Mouse (Mus musculus): ENCODE measurements at regions not wholly inside any gene's neighbourhood (a gene's known extent, or its start where the extent isn't known, plus 50 kb on each side); places are given as distances from the start of the nearest gene placed in this dataset.
"Not testable (repeated sequence)": the region's sequence is repeated elsewhere in the genome, so short reads cannot be mapped to it uniquely, and the experiment has no call there.

- no peaks in the 10 kb centered on the region for H3K27me3 ChIP-seq (ENCODE audit: control insufficient read depth, insufficient read depth, low read length)
- TF ChIP-seq EP300 (optimal IDR thresholded peaks at IDR 0.05), result no peak
- TF ChIP-seq CTCF (IDR thresholded peaks at IDR 0.05; ENCODE audit: low read depth), result no peak
- H3K9me3 ChIP-seq (ENCODE audit: control insufficient read depth, low read length), result no peaks in the 10 kb centered on the region
- ATAC-seq (ENCODE audit: low FRiP score, low TSS enrichment), result no peak
- no peak overlapping the region for H3K9ac ChIP-seq (ENCODE audit: low read length)
- DNase-seq (ENCODE audit: low spot score), result no peak
- H3K36me3 ChIP-seq (ENCODE audit: control insufficient read depth, insufficient read depth, low read length), result no peaks in the 10 kb centered on the region
- WGBS, result 70% methylated on average over 4 of the region's 4 CpGs
- no peaks in the 10 kb centered on the region for H3K4me1 ChIP-seq (replicated peaks; ENCODE audit: control insufficient read depth, insufficient read depth)
- H3K4me3 ChIP-seq (ENCODE audit: low read depth, low read length), result no peak overlapping the region
- H3K27ac ChIP-seq (replicated peaks), result no peak overlapping the region
- no peak overlapping the region for H3K4me2 ChIP-seq (replicated peaks; ENCODE audit: low read depth)
Measured at GRCm38 (mm10) chr19:59516957-59517356, 58.8 kb downstream of the Emx2 start.

GRCm38 (mm10) chr19:59519156-59519555 lies 61.0 kb downstream of the Emx2 start:
- no peaks in the 10 kb centered on the region for H3K9me3 ChIP-seq (ENCODE audit: control insufficient read depth, low read length)
- H3K36me3 ChIP-seq (ENCODE audit: control insufficient read depth, insufficient read depth, low read length), result no peaks in the 10 kb centered on the region
- H3K4me1 ChIP-seq (replicated peaks; ENCODE audit: control insufficient read depth, insufficient read depth), result no peaks in the 10 kb centered on the region
- H3K4me2 ChIP-seq (replicated peaks; ENCODE audit: low read depth), result no peak overlapping the region
- TF ChIP-seq CTCF (IDR thresholded peaks at IDR 0.05; ENCODE audit: low read depth), result no peak
- no peak for TF ChIP-seq EP300 (optimal IDR thresholded peaks at IDR 0.05)
- 65% methylated on average over 3 of the region's 3 CpGs for WGBS
- ATAC-seq (ENCODE audit: low FRiP score, low TSS enrichment), result no peak
- H3K4me3 ChIP-seq (ENCODE audit: low read depth, low read length), result no peak overlapping the region
- H3K27ac ChIP-seq (replicated peaks), result no peak overlapping the region
- H3K27me3 ChIP-seq (ENCODE audit: control insufficient read depth, insufficient read depth, low read length), result no peaks in the 10 kb centered on the region
- H3K9ac ChIP-seq (ENCODE audit: low read length), result no peak overlapping the region
- DNase-seq (ENCODE audit: low spot score), result no peak

GRCm38 (mm10) chr19:59522176-59522575 lies 64.0 kb downstream of the Emx2 start:
- no peaks in the 10 kb centered on the region for H3K9me3 ChIP-seq (ENCODE audit: control insufficient read depth, low read length)
- no peaks in the 10 kb centered on the region for H3K4me1 ChIP-seq (replicated peaks; ENCODE audit: control insufficient read depth, insufficient read depth)
- DNase-seq (ENCODE audit: low spot score), result no peak
- no peaks in the 10 kb centered on the region for H3K36me3 ChIP-seq (ENCODE audit: control insufficient read depth, insufficient read depth, low read length)
- no peak for ATAC-seq (ENCODE audit: low FRiP score, low TSS enrichment)
- H3K4me2 ChIP-seq (replicated peaks; ENCODE audit: low read depth), result no peak overlapping the region
- H3K27ac ChIP-seq (replicated peaks), result no peak overlapping the region
- no peak overlapping the region for H3K4me3 ChIP-seq (ENCODE audit: low read depth, low read length)
- TF ChIP-seq CTCF (IDR thresholded peaks at IDR 0.05; ENCODE audit: low read depth) (no peak), EP300 (optimal IDR thresholded peaks at IDR 0.05) (no peak)
- no peak overlapping the region for H3K9ac ChIP-seq (ENCODE audit: low read length)
- 74% methylated on average over 11 of the region's 11 CpGs for WGBS
- no peaks in the 10 kb centered on the region for H3K27me3 ChIP-seq (ENCODE audit: control insufficient read depth, insufficient read depth, low read length)

- Histone ChIP-seq H3K9ac (ENCODE audit: low read length) (no peak overlapping the region), H3K4me2 (replicated peaks; ENCODE audit: low read depth) (no peak overlapping the region), H3K4me3 (ENCODE audit: low read depth, low read length) (no peak overlapping the region), H3K4me1 (replicated peaks; ENCODE audit: control insufficient read depth, insufficient read depth) (no peaks in the 10 kb centered on the region), H3K36me3 (ENCODE audit: control insufficient read depth, insufficient read depth, low read length) (no peaks in the 10 kb centered on the region), H3K9me3 (ENCODE audit: control insufficient read depth, low read length) (no peaks in the 10 kb centered on the region), H3K27me3 (ENCODE audit: control insufficient read depth, insufficient read depth, low read length) (no peaks in the 10 kb centered on the region), H3K27ac (replicated peaks) (no peak overlapping the region)
- TF ChIP-seq EP300 (optimal IDR thresholded peaks at IDR 0.05), result no peak
- TF ChIP-seq CTCF (IDR thresholded peaks at IDR 0.05; ENCODE audit: low read depth), result no peak
- 63% methylated on average over 10 of the region's 10 CpGs for WGBS
- DNase-seq (ENCODE audit: low spot score), result no peak
- ATAC-seq (ENCODE audit: low FRiP score, low TSS enrichment), result no peak
Measured at GRCm38 (mm10) chr19:59523356-59523755, 65.2 kb downstream of the Emx2 start.

GRCm38 (mm10) chr19:59564101-59564500 lies 105.9 kb downstream of the Emx2 start:
- WGBS, result 73% methylated on average over 4 of the region's 4 CpGs
- TF ChIP-seq CTCF (IDR thresholded peaks at IDR 0.05; ENCODE audit: low read depth), result no peak
- TF ChIP-seq EP300 (optimal IDR thresholded peaks at IDR 0.05), result no peak
- Histone ChIP-seq H3K36me3 (ENCODE audit: control insufficient read depth, insufficient read depth, low read length) (no peaks in the 10 kb centered on the region), H3K9me3 (ENCODE audit: control insufficient read depth, low read length) (no peaks in the 10 kb centered on the region), H3K4me3 (ENCODE audit: low read depth, low read length) (no peak overlapping the region), H3K4me2 (replicated peaks; ENCODE audit: low read depth) (no peak overlapping the region), H3K9ac (ENCODE audit: low read length) (no peak overlapping the region), H3K27me3 (ENCODE audit: control insufficient read depth, insufficient read depth, low read length) (no peaks in the 10 kb centered on the region), H3K27ac (replicated peaks) (no peak overlapping the region), H3K4me1 (replicated peaks; ENCODE audit: control insufficient read depth, insufficient read depth) (no peaks in the 10 kb centered on the region)
- no peak for ATAC-seq (ENCODE audit: low FRiP score, low TSS enrichment)
- no peak for DNase-seq (ENCODE audit: low spot score)

GRCm38 (mm10) chr19:59568907-59569306 lies 110.7 kb downstream of the Emx2 start:
- no peaks in the 10 kb centered on the region for H3K9me3 ChIP-seq (ENCODE audit: control insufficient read depth, low read length)
- H3K27me3 ChIP-seq (ENCODE audit: control insufficient read depth, insufficient read depth, low read length), result no peaks in the 10 kb centered on the region
- DNase-seq (ENCODE audit: low spot score), result no peak
- H3K4me1 ChIP-seq (replicated peaks; ENCODE audit: control insufficient read depth, insufficient read depth), result no peaks in the 10 kb centered on the region
- TF ChIP-seq CTCF (IDR thresholded peaks at IDR 0.05; ENCODE audit: low read depth) (no peak), EP300 (optimal IDR thresholded peaks at IDR 0.05) (no peak)
- no peaks in the 10 kb centered on the region for H3K36me3 ChIP-seq (ENCODE audit: control insufficient read depth, insufficient read depth, low read length)
- H3K4me3 ChIP-seq (ENCODE audit: low read depth, low read length), result no peak overlapping the region
- H3K27ac ChIP-seq (replicated peaks), result no peak overlapping the region
- no peak for ATAC-seq (ENCODE audit: low FRiP score, low TSS enrichment)
- no peak overlapping the region for H3K4me2 ChIP-seq (replicated peaks; ENCODE audit: low read depth)
- H3K9ac ChIP-seq (ENCODE audit: low read length), result no peak overlapping the region

GRCm38 (mm10) chr19:59569590-59569989 lies 111.4 kb downstream of the Emx2 start:
- not testable (repeated sequence) for H3K9ac ChIP-seq (ENCODE audit: low read length); ATAC-seq (ENCODE audit: low FRiP score, low TSS enrichment); DNase-seq (ENCODE audit: low spot score); H3K4me1 ChIP-seq (replicated peaks; ENCODE audit: control insufficient read depth, insufficient read depth); H3K9me3 ChIP-seq (ENCODE audit: control insufficient read depth, low read length); H3K27me3 ChIP-seq (ENCODE audit: control insufficient read depth, insufficient read depth, low read length); H3K36me3 ChIP-seq (ENCODE audit: control insufficient read depth, insufficient read depth, low read length); H3K4me3 ChIP-seq (ENCODE audit: low read depth, low read length); H3K27ac ChIP-seq (replicated peaks); H3K4me2 ChIP-seq (replicated peaks; ENCODE audit: low read depth)
- WGBS, result 74% methylated on average over 2 of the region's 2 CpGs

Measured in stomach, postnatal 0 days (tissue).